Mouse (Mus musculus): ENCODE results near the gene Ajuba.

DNA sequence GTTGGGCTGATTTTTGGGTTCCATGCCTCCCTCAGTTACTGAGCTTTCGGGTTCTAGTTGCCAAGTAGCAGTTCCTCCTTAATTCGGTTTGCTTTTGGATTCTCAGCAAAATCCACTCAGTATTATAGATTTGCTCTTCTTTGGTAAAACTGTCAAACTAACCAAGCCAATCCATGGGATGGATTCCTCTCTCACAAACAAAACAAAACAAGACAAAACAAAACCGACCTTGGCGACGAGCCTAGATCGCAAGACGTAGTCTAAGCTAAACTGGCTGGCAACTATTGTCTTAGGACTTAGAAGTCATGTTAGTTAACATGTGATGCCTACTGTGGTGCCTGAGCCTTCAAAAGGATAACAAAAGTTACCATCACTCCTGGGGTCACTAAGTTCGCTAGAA, 26.3 kb upstream of the Ajuba start:
- TF ChIP-seq CTCF (IDR thresholded peaks at IDR 0.05; ENCODE audit: control insufficient read depth, insufficient read depth, insufficient replicate concordance, low read depth, low read length) (no peak), POLR2A (IDR thresholded peaks at IDR 0.05; ENCODE audit: control insufficient read depth, low read depth, low read length) (no peak)
